Mouse (Mus musculus) MEL (cell line): ENCODE results near the gene Hmgcl. TPM values are rescaled to one million over a fixed set of nuclear protein-coding genes. Genes with fewer than 3 reads are reported as not detected.

Experiments used
- DNase-seq: peaks from one replicate; pipeline ENCODE4 v3.0.0; 2011; ENCODE audit warnings: low read depth, low spot score
- H3K27ac ChIP-seq: 2 replicates; pipeline ENCODE4 v1.5.1; 2012; ENCODE audit warnings: low read depth, mild to moderate bottlenecking, control low read depth, low read length, moderate library complexity; ENCODE audit not compliant: control insufficient read depth
- H3K27me3 ChIP-seq, 2 experiments: fragments of 150-350 bp in 1 of 2; sonication (generic) in 1 of 2; 2 replicates each; pipeline ENCODE4 v1.6.1; 2012; ENCODE audit warnings: low read length in 2 of 2, mild to moderate bottlenecking in 2 of 2, improper control_type of control experiment in 1 of 2, moderate library complexity in 1 of 2; ENCODE audit not compliant: insufficient read depth in 2 of 2, control insufficient read depth in 1 of 2
- H3K36me3 ChIP-seq, 2 experiments: 2 replicates each; pipeline ENCODE4 v1.6.1; 2012 to 2014; ENCODE audit warnings: low read length in 2 of 2, improper control_type of control experiment in 1 of 2, inconsistent platforms in 1 of 2, mild to moderate bottlenecking in 1 of 2; ENCODE audit not compliant: insufficient read depth in 2 of 2, control insufficient read depth in 1 of 2
- H3K4me1 ChIP-seq, 2 experiments: fragments of 150-350 bp in 1 of 2; sonication (generic) in 1 of 2; 2 replicates each; pipeline ENCODE4 v1.6.1; 2012; ENCODE audit warnings: low read length in 2 of 2, improper control_type of control experiment in 1 of 2, mild to moderate bottlenecking in 1 of 2; ENCODE audit not compliant: insufficient read depth in 2 of 2, control insufficient read depth in 1 of 2
- H3K4me3 ChIP-seq, 2 experiments: fragments of 150-350 bp in 1 of 2; sonication (generic) in 1 of 2; 2 replicates each; pipeline ENCODE4 v1.5.1; 2012; ENCODE audit warnings: low read depth in 2 of 2, low read length in 2 of 2, mild to moderate bottlenecking in 2 of 2, moderate library complexity in 2 of 2, control low read depth in 1 of 2, improper control_type of control experiment in 1 of 2; ENCODE audit not compliant: control insufficient read depth in 1 of 2, insufficient read depth in 1 of 2
- H3K79me2 ChIP-seq: 2 replicates; pipeline ENCODE4 v1.6.1; 2012; ENCODE audit warnings: mild to moderate bottlenecking, low read length, moderate library complexity; ENCODE audit not compliant: control insufficient read depth, poor library complexity, insufficient read depth
- H3K9ac ChIP-seq: 2 replicates; pipeline ENCODE4 v1.6.1; 2012; ENCODE audit warnings: low read depth, mild to moderate bottlenecking, control low read depth, low read length, moderate library complexity; ENCODE audit not compliant: control insufficient read depth, poor library complexity, severe bottlenecking
- H3K9me3 ChIP-seq: fragments of 150-350 bp; sonication (generic); replicated peaks from 2 replicates; pipeline ENCODE4 v1.6.1; 2012; ENCODE audit warnings: mild to moderate bottlenecking, low read length, improper control_type of control experiment, moderate library complexity; ENCODE audit not compliant: insufficient read depth
- CHD1 ChIP-seq: IDR thresholded peaks from 2 replicates; pipeline ENCODE4 v1.6.1; 2012; ENCODE audit warnings: low read depth, mild to moderate bottlenecking, inconsistent platforms, low read length, improper control_type of control experiment
- CTCF ChIP-seq, 3 experiments: IDR thresholded peaks in 2 of 3; conservative IDR thresholded peaks in 1 of 3; 2 replicates each; pipeline ENCODE4 v1.5.1; 2011 to 2012; ENCODE audit warnings: low read length in 3 of 3, low read depth in 2 of 3, mild to moderate bottlenecking in 2 of 3, improper control_type of control experiment in 1 of 3, inconsistent platforms in 1 of 3, mixed read lengths in 1 of 3, moderate library complexity in 1 of 3; ENCODE audit not compliant: control insufficient read depth in 1 of 3, insufficient read depth in 1 of 3, poor library complexity in 1 of 3, severe bottlenecking in 1 of 3
- E2F4 ChIP-seq: IDR thresholded peaks from 2 replicates; pipeline ENCODE4 v1.6.1; 2011; ENCODE audit warnings: low read depth, low read length, improper control_type of control experiment, borderline replicate concordance
- EP300 ChIP-seq, 2 experiments: IDR thresholded peaks; 2 replicates each; pipeline ENCODE4 v1.6.1; 2011; ENCODE audit warnings: improper control_type of control experiment in 2 of 2, low read length in 2 of 2, low read depth in 1 of 2, mild to moderate bottlenecking in 1 of 2
- GATA1 ChIP-seq: IDR thresholded peaks from 2 replicates; pipeline ENCODE4 v1.6.1; 2011; ENCODE audit warnings: low read depth, low read length, improper control_type of control experiment
- HCFC1 ChIP-seq: IDR thresholded peaks from 2 replicates; pipeline ENCODE4 v1.6.1; 2012; ENCODE audit warnings: low read depth, mild to moderate bottlenecking, inconsistent platforms, low read length, improper control_type of control experiment, moderate library complexity
- KAT2A ChIP-seq: conservative IDR thresholded peaks from 2 replicates; pipeline ENCODE4 v1.6.1; 2012; ENCODE audit warnings: low read depth, low read length, improper control_type of control experiment, inconsistent platforms
- MAX ChIP-seq: IDR thresholded peaks from 2 replicates; pipeline ENCODE4 v1.6.1; 2011; ENCODE audit warnings: low read length, improper control_type of control experiment
- MEF2A ChIP-seq: IDR thresholded peaks from 2 replicates; pipeline ENCODE4 v1.6.1; 2014; ENCODE audit warnings: low read depth, mild to moderate bottlenecking, inconsistent platforms, low read length, improper control_type of control experiment; ENCODE audit not compliant: poor library complexity, insufficient replicate concordance, severe bottlenecking; ENCODE audit errors: extremely low read depth
- MXI1 ChIP-seq: IDR thresholded peaks from 2 replicates; pipeline ENCODE4 v1.6.1; 2011; ENCODE audit warnings: mild to moderate bottlenecking, low read depth, low read length, improper control_type of control experiment
- MYC ChIP-seq: IDR thresholded peaks from 2 replicates; pipeline ENCODE4 v1.6.1; 2011; ENCODE audit warnings: low read depth, mild to moderate bottlenecking, low read length, improper control_type of control experiment, moderate library complexity
- NELFE ChIP-seq: IDR thresholded peaks from 2 replicates; pipeline ENCODE4 v1.6.1; 2011; ENCODE audit warnings: low read depth, low read length, improper control_type of control experiment
- NRF1 ChIP-seq: IDR thresholded peaks from 2 replicates; pipeline ENCODE4 v1.6.1; 2014; ENCODE audit warnings: low read depth, mild to moderate bottlenecking, inconsistent platforms, low read length, improper control_type of control experiment, moderate library complexity; ENCODE audit not compliant: poor library complexity, insufficient read depth, severe bottlenecking
- POLR2A ChIP-seq, 2 experiments: IDR thresholded peaks; 2 replicates each; pipeline ENCODE4 v1.6.1; 2011 to 2012; ENCODE audit warnings: low read length in 2 of 2, mild to moderate bottlenecking in 2 of 2, control low read depth in 1 of 2, improper control_type of control experiment in 1 of 2, low read depth in 1 of 2, moderate library complexity in 1 of 2; ENCODE audit not compliant: control insufficient read depth in 1 of 2, insufficient read depth in 1 of 2, poor library complexity in 1 of 2
- POLR2AphosphoS2 ChIP-seq: IDR thresholded peaks from 2 replicates; pipeline ENCODE4 v1.6.1; 2011; ENCODE audit warnings: low read length, improper control_type of control experiment
- SIN3A ChIP-seq: IDR thresholded peaks from 2 replicates; pipeline ENCODE4 v1.6.1; 2012; ENCODE audit warnings: low read length, improper control_type of control experiment, inconsistent platforms
- TAL1 ChIP-seq: IDR thresholded peaks from 2 replicates; pipeline ENCODE4 v1.6.1; 2012; ENCODE audit warnings: mild to moderate bottlenecking, inconsistent platforms, low read length, moderate library complexity, mixed read lengths
- TBP ChIP-seq: IDR thresholded peaks from 2 replicates; pipeline ENCODE4 v1.8.0; 2011; ENCODE audit warnings: low read depth, low read length, improper control_type of control experiment
- TCF12 ChIP-seq: IDR thresholded peaks from 2 replicates; pipeline ENCODE4 v1.6.1; 2014; ENCODE audit warnings: low read depth, mild to moderate bottlenecking, inconsistent platforms, low read length, improper control_type of control experiment, moderate library complexity
- ZMIZ1 ChIP-seq: IDR thresholded peaks from 2 replicates; pipeline ENCODE4 v1.6.1; 2012; ENCODE audit warnings: low read depth, mild to moderate bottlenecking, inconsistent platforms, low read length, improper control_type of control experiment, moderate library complexity
- ZNF384 ChIP-seq: IDR thresholded peaks from 2 replicates; pipeline ENCODE4 v1.6.1; 2012; ENCODE audit warnings: low read depth, mild to moderate bottlenecking, inconsistent platforms, low read length, improper control_type of control experiment
- polyA plus RNA-seq, 2 experiments: library from polyadenylated mRNA; stranded (reverse) in 1 of 2; unstranded in 1 of 2; fragments of >175 nt in 1 of 2; fragments of >200 nt in 1 of 2; gene quantifications; 2 replicates each; pipeline versions ENCODE4 v1.2.1 to v1.2.4; 2012; ENCODE audit warnings: low replicate concordance in 2 of 2, low read depth in 1 of 2; ENCODE audit not compliant: insufficient read length in 2 of 2, insufficient read depth in 1 of 2, missing spikeins in 1 of 2
- total RNA-seq: library from RNA; depleted of rRNA; stranded (reverse); fragments of 300-350 nt; gene quantifications from 2 replicates; pipeline ENCODE4 v1.2.3, GENCODE M21; 2012

The Hmgcl gene
- total and polyA plus RNA-seq, 3 experiments, result 48.7 to 66.5 TPM; not detected in 1

DNA sequence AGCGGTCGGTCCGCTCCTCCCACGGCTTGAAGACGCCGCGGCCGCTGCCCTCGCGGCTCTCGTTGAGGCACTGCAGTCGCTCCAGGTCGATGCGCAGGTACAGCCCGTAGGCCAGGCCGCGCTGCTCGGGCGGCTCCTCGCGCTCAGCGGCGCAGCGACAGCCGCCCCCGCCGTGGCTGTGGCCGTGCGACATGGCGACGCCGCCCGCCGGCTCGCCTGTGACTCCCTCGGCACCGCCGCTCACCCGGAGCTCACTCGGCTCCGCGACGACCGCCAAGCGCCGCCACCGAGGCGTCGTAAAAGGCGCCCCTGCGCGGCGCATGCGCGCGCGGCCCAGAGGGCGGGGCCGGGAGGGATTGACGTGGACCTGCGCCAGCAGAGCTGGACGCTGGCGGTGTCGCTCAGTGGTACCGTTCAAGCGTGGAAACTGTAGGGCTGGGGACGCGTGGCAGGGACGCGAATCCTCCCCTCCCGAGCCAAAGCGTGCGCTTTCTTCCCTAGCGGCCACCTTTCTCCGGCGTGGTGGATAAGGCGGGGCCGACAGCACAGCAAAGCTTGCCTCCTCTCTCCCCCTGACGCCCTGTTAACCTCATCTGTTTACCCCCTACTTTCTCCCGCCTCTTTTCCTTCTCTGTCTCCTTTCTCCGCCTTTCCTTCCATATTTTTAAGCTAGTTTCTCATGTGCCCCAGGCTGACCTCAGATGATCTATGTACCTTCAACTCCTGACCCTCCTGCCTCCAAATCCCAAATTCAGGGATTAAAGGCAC lies 40.9 kb downstream of the Hmgcl start, which contains the start of gene Pithd1:
TSS of gene Pithd1 (minus strand) at position 322 of the 768 bp plus-strand sequence.
- TF ChIP-seq E2F4 (0 out of 2 replicates have a peak, but pooled peaks have one; percentile 46), TCF12 (peak; percentile 79), MAX (no peak; the same call in 1 of the 2 replicates), MYC (0 out of 2 replicates have a peak, but pooled peaks have one; percentile 20), POLR2A (IDR thresholded peaks at IDR 0.05; ENCODE audit: control insufficient read depth in 1 of 2, insufficient read depth in 1 of 2, low read depth in 1 of 2, low read length in 2 of 2, poor library complexity in 1 of 2) (peak; percentile 96 to 98), HCFC1 (peak; percentile 81), NRF1 (peak; percentile 97), MXI1 (peak; percentile 71), TBP (peak; percentile 81), ZNF384 (no peak), NELFE (peak; percentile 97), MEF2A (0 out of 2 replicates have a peak, but pooled peaks have one; percentile 9), ZMIZ1 (peak; percentile 91), POLR2AphosphoS2 (peak; percentile 81; the same call in 1 of the 2 replicates), EP300 (IDR thresholded peaks at IDR 0.05; ENCODE audit: low read depth in 1 of 2, low read length in 2 of 2) (no peak; a peak in 1 of 4 replicates), SIN3A (peak; percentile 65), TAL1 (no peak), CTCF (IDR thresholded peaks at IDR 0.05 in 2 of 3, conservative IDR thresholded peaks at IDR 0.05 in 1 of 3; ENCODE audit: control insufficient read depth in 1 of 3, insufficient read depth in 1 of 3, low read depth in 2 of 3, low read length in 3 of 3, poor library complexity in 1 of 3, severe bottlenecking in 1 of 3) (peak in 1 of 3 experiments; percentile 15; a peak in 1 of 6 replicates)
- Histone ChIP-seq H3K9ac (peak within 1 kb of the TSS; percentile 96), H3K4me3 (peak within 1 kb of the TSS; percentile 67 to 83), H3K27ac (peak within 1 kb of the TSS; percentile 60), H3K9me3 (no peaks in the 10 kb centered on the region), H3K79me2 (peaks cover 23% of the 10 kb centered on the region), H3K36me3 (peaks cover 15 to 37% of the 10 kb centered on the region in 2 experiments), H3K27me3 (no peaks in the 10 kb centered on the region), H3K4me1 (peaks cover 6 to 33% of the 10 kb centered on the region in 2 experiments; a peak in 3 of 4 replicates)
- peak; percentile 95 for DNase-seq

DNA sequence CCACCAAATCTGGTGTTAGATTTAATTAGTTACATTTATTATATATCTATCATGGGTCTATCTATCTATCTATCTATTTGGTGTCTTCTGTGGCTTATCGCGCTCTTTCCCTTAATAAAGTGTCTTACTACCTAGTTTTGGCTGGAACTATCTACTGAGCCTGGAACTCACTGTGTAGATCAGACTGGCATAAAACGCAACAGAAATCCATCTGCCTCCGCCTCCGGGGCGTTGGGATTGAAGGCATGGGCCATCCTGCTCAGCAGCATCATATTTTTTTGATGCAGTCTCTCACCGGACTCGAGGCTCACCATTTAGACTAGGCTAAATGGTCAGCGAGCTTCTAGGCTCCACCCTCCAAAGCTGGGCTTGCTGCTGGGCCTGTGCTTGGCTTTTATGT lies 41.5 kb downstream of the Hmgcl start:
- H3K79me2 ChIP-seq, result peaks cover 23% of the 10 kb centered on the region
- H3K4me3 ChIP-seq, result peak overlapping the region; percentile 67 to 83
- H3K27me3 ChIP-seq, result no peaks in the 10 kb centered on the region
- peaks cover 15 to 33% of the 10 kb centered on the region in 2 experiments for H3K36me3 ChIP-seq
- H3K4me1 ChIP-seq, result peaks cover 6 to 31% of the 10 kb centered on the region in 2 experiments; a peak in 3 of 4 replicates
- TF ChIP-seq MAX, result no peak
- no peak for TF ChIP-seq KAT2A
- TF ChIP-seq CHD1, result 0 out of 2 replicates have a peak, but pooled peaks have one; percentile 73
- TF ChIP-seq E2F4, result 0 out of 2 replicates have a peak, but pooled peaks have one; percentile 3
- no peak for TF ChIP-seq ZMIZ1
- peak; percentile 10; the same call in 1 of the 2 replicates for TF ChIP-seq GATA1
- peak overlapping the region; percentile 71 for H3K9ac ChIP-seq
- peak; percentile 26 for DNase-seq
- H3K27ac ChIP-seq, result peak overlapping the region; percentile 39
- H3K9me3 ChIP-seq, result no peaks in the 10 kb centered on the region
